Mouse (Mus musculus): ENCODE measurements around the gene Pibf1. TPM values are rescaled to one million over a fixed set of nuclear protein-coding genes. Genes with fewer than 3 reads are reported as not detected.

The Pibf1 gene
- total and polyA plus RNA-seq, 3 experiments, result 8.4 to 11.0 TPM; not detected in 1

- peaks cover 0 to 12% of the 10 kb centered on the region in 2 experiments; a peak in 2 of 4 replicates for H3K36me3 ChIP-seq (ENCODE audit: control insufficient read depth in 1 of 2, insufficient read depth in 2 of 2, low read length in 2 of 2)
- peaks cover 5 to 12% of the 10 kb centered on the region in 2 experiments; a peak in 3 of 4 replicates for H3K4me1 ChIP-seq (ENCODE audit: control insufficient read depth in 1 of 2, insufficient read depth in 2 of 2, low read length in 2 of 2)
- DNase-seq (ENCODE audit: low read depth, low spot score), result peak; percentile 97
- peak within 1 kb of the TSS; percentile 88 to 96 for H3K4me3 ChIP-seq (ENCODE audit: control insufficient read depth in 1 of 2, insufficient read depth in 1 of 2, low read depth in 2 of 2, low read length in 2 of 2)
- H3K9me3 ChIP-seq (replicated peaks; ENCODE audit: insufficient read depth, low read length), result no peaks in the 10 kb centered on the region
- peak within 1 kb of the TSS; percentile 42; the same call in 1 of the 2 replicates for H3K27ac ChIP-seq (ENCODE audit: control insufficient read depth, low read depth, low read length)
- no peaks in the 10 kb centered on the region for H3K27me3 ChIP-seq (ENCODE audit: control insufficient read depth in 1 of 2, insufficient read depth in 2 of 2, low read length in 2 of 2)
- H3K79me2 ChIP-seq (ENCODE audit: control insufficient read depth, insufficient read depth, low read length, poor library complexity), result peaks cover 7% of the 10 kb centered on the region; the same call in 1 of the 2 replicates
- H3K9ac ChIP-seq (ENCODE audit: control insufficient read depth, low read depth, low read length, poor library complexity, severe bottlenecking), result peak within 1 kb of the TSS; percentile 85
- TF ChIP-seq MAZ (IDR thresholded peaks at IDR 0.05; ENCODE audit: low read depth, low read length) (peak; percentile 93), TCF12 (IDR thresholded peaks at IDR 0.05; ENCODE audit: low read depth, low read length) (peak; percentile 66), ZKSCAN1 (IDR thresholded peaks at IDR 0.05; ENCODE audit: low read depth, low read length) (no peak), TAL1 (IDR thresholded peaks at IDR 0.05; ENCODE audit: low read length) (no peak), ETS1 (IDR thresholded peaks at IDR 0.05; ENCODE audit: low read depth, low read length) (no peak), E2F4 (IDR thresholded peaks at IDR 0.05; ENCODE audit: borderline replicate concordance, low read depth, low read length) (peak; percentile 50; the same call in 1 of the 2 replicates), ZNF384 (IDR thresholded peaks at IDR 0.05; ENCODE audit: low read depth, low read length) (no peak), UBTF (IDR thresholded peaks at IDR 0.05; ENCODE audit: borderline replicate concordance, insufficient read depth, low read depth, low read length) (no peak), MAFK (IDR thresholded peaks at IDR 0.05; ENCODE audit: borderline replicate concordance, low read depth, low read length) (no peak), MYC (IDR thresholded peaks at IDR 0.05; ENCODE audit: low read depth, low read length) (no peak), RAD21 (IDR thresholded peaks at IDR 0.05; ENCODE audit: low read depth, low read length) (no peak), POLR2AphosphoS5 (IDR thresholded peaks at IDR 0.05; ENCODE audit: borderline replicate concordance, low read depth, low read length) (no peak), MYB (IDR thresholded peaks at IDR 0.05; ENCODE audit: low read depth, low read length) (no peak), KAT2A (conservative IDR thresholded peaks at IDR 0.05; ENCODE audit: low read depth, low read length) (no peak), ZC3H11A (IDR thresholded peaks at IDR 0.05; ENCODE audit: low read depth, low read length) (no peak), CTCF (IDR thresholded peaks at IDR 0.05 in 2 of 3, conservative IDR thresholded peaks at IDR 0.05 in 1 of 3; ENCODE audit: control insufficient read depth in 1 of 3, insufficient read depth in 1 of 3, low read depth in 2 of 3, low read length in 3 of 3, poor library complexity in 1 of 3, severe bottlenecking in 1 of 3) (no peak), NELFE (IDR thresholded peaks at IDR 0.05; ENCODE audit: low read depth, low read length) (peak; percentile 74), EP300 (IDR thresholded peaks at IDR 0.05; ENCODE audit: low read depth in 1 of 2, low read length in 2 of 2) (no peak), JUND (IDR thresholded peaks at IDR 0.05; ENCODE audit: low read depth, low read length) (no peak), GATA1 (IDR thresholded peaks at IDR 0.05; ENCODE audit: low read depth, low read length) (no peak), NRF1 (IDR thresholded peaks at IDR 0.05; ENCODE audit: insufficient read depth, low read depth, low read length, poor library complexity, severe bottlenecking) (peak; percentile 74), GABPA (IDR thresholded peaks at IDR 0.05; ENCODE audit: low read depth, low read length) (no peak), MAX (IDR thresholded peaks at IDR 0.05; ENCODE audit: low read length) (peak; percentile 64; the same call in 1 of the 2 replicates), CHD1 (IDR thresholded peaks at IDR 0.05; ENCODE audit: low read depth, low read length) (no peak), SIN3A (IDR thresholded peaks at IDR 0.05; ENCODE audit: low read length) (peak; percentile 67), BHLHE40 (IDR thresholded peaks at IDR 0.05; ENCODE audit: borderline replicate concordance, low read depth, low read length) (no peak), USF1 (IDR thresholded peaks at IDR 0.05; ENCODE audit: low read depth, low read length) (no peak), MXI1 (IDR thresholded peaks at IDR 0.05; ENCODE audit: low read depth, low read length) (peak; percentile 63), HCFC1 (IDR thresholded peaks at IDR 0.05; ENCODE audit: low read depth, low read length) (peak; percentile 63; the same call in 1 of the 2 replicates), SMC3 (IDR thresholded peaks at IDR 0.05; ENCODE audit: low read depth, low read length) (no peak), ELF1 (IDR thresholded peaks at IDR 0.05; ENCODE audit: low read depth, low read length) (peak; percentile 37; the same call in 1 of the 2 replicates), CHD2 (IDR thresholded peaks at IDR 0.05; ENCODE audit: low read length) (peak; percentile 58; the same call in 1 of the 2 replicates), MEF2A (IDR thresholded peaks at IDR 0.05; ENCODE audit: extremely low read depth, insufficient replicate concordance, low read depth, low read length, poor library complexity, severe bottlenecking) (no peak), TBP (IDR thresholded peaks at IDR 0.05; ENCODE audit: low read depth, low read length) (peak; percentile 80), RCOR1 (IDR thresholded peaks at IDR 0.05; ENCODE audit: low read depth, low read length) (no peak), ZMIZ1 (IDR thresholded peaks at IDR 0.05; ENCODE audit: low read depth, low read length) (peak; percentile 96), POLR2A (IDR thresholded peaks at IDR 0.05; ENCODE audit: control insufficient read depth in 1 of 2, insufficient read depth in 1 of 2, low read depth in 1 of 2, low read length in 2 of 2, poor library complexity in 1 of 2) (peak; percentile 46 to 77)
Observed at GRCm38 (mm10) chr14:99298385-99299021, 199.3 kb downstream of the Pibf1 start, which contains the start of gene Klf5. Klf5 (plus strand) TSS chr14:99298691.
